Mouse (Mus musculus): ENCODE measurements at regions not wholly inside any gene's neighbourhood (a gene's known extent, or its start where the extent isn't known, plus 50 kb on each side); places are given as distances from the start of the nearest gene placed in this dataset.

GRCm38 (mm10) chr3:58166628-58167027, 247.9 kb upstream of the Tsc22d2 start:
- no peak overlapping the region; the same call in 1 of the 2 replicates for H3K27ac ChIP-seq (ENCODE audit: low read depth)
- peaks cover 10% of the 10 kb centered on the region; the same call in 1 of the 2 replicates for H3K4me1 ChIP-seq (replicated peaks; ENCODE audit: control insufficient read depth, insufficient read depth, low read length)
- no peaks in the 10 kb centered on the region for H3K9me3 ChIP-seq (ENCODE audit: control insufficient read depth, low read length)
- H3K9ac ChIP-seq (ENCODE audit: low read length): no peak overlapping the region
- H3K4me3 ChIP-seq (ENCODE audit: low read depth, low read length): no peak overlapping the region
- WGBS: 19% methylated on average over 2 of the region's 2 CpGs
- H3K27me3 ChIP-seq (replicated peaks; ENCODE audit: control insufficient read depth, insufficient read depth, low read length): no peaks in the 10 kb centered on the region
- no peaks in the 10 kb centered on the region for H3K36me3 ChIP-seq (ENCODE audit: control insufficient read depth, insufficient read depth, low read length)
- H3K4me2 ChIP-seq (ENCODE audit: low read length): no peak overlapping the region
- peak; percentile 69 for ATAC-seq (replicated peaks; ENCODE audit: low FRiP score, low TSS enrichment, low read depth)
- peak; percentile 77 for DNase-seq (ENCODE audit: low spot score)

GRCm38 (mm10) chr3:58167121-58167520, 247.4 kb upstream of the Tsc22d2 start:
- H3K27ac ChIP-seq (ENCODE audit: low read depth): no peak overlapping the region; the same call in 1 of the 2 replicates
- H3K36me3 ChIP-seq (ENCODE audit: control insufficient read depth, insufficient read depth, low read length): no peaks in the 10 kb centered on the region
- no peaks in the 10 kb centered on the region for H3K9me3 ChIP-seq (ENCODE audit: control insufficient read depth, low read length)
- WGBS: 51% methylated on average over 3 of the region's 3 CpGs
- H3K9ac ChIP-seq (ENCODE audit: low read length): no peak overlapping the region
- H3K27me3 ChIP-seq (replicated peaks; ENCODE audit: control insufficient read depth, insufficient read depth, low read length): no peaks in the 10 kb centered on the region
- DNase-seq (ENCODE audit: low spot score) (no peak), ATAC-seq (replicated peaks; ENCODE audit: low FRiP score, low TSS enrichment, low read depth) (no peak)
- H3K4me2 ChIP-seq (ENCODE audit: low read length): no peak overlapping the region
- peaks cover 10% of the 10 kb centered on the region; the same call in 1 of the 2 replicates for H3K4me1 ChIP-seq (replicated peaks; ENCODE audit: control insufficient read depth, insufficient read depth, low read length)
- H3K4me3 ChIP-seq (ENCODE audit: low read depth, low read length): no peak overlapping the region

GRCm38 (mm10) chr3:58167761-58168290, 246.7 kb upstream of the Tsc22d2 start:
- no peaks in the 10 kb centered on the region for H3K27me3 ChIP-seq (replicated peaks; ENCODE audit: control insufficient read depth, insufficient read depth, low read length)
- H3K27ac ChIP-seq (ENCODE audit: low read depth): no peak overlapping the region
- DNase-seq (ENCODE audit: low spot score): no peak

GRCm38 (mm10) chr3:58168522-58169185, 245.9 kb upstream of the Tsc22d2 start:
- H3K9me3 ChIP-seq (ENCODE audit: control insufficient read depth, low read length): no peaks in the 10 kb centered on the region
- 47% methylated on average over 14 of the region's 14 CpGs for WGBS
- H3K27me3 ChIP-seq (replicated peaks; ENCODE audit: control insufficient read depth, insufficient read depth, low read length): no peaks in the 10 kb centered on the region
- H3K27ac ChIP-seq (ENCODE audit: low read depth): no peak overlapping the region
- DNase-seq (ENCODE audit: low spot score) (peak; percentile 35), ATAC-seq (replicated peaks; ENCODE audit: low FRiP score, low TSS enrichment, low read depth) (no peak)
- H3K9ac ChIP-seq (ENCODE audit: low read length): no peak overlapping the region
- peaks cover 10% of the 10 kb centered on the region; the same call in 1 of the 2 replicates for H3K4me1 ChIP-seq (replicated peaks; ENCODE audit: control insufficient read depth, insufficient read depth, low read length)
- H3K4me3 ChIP-seq (ENCODE audit: low read depth, low read length): no peak overlapping the region
- H3K36me3 ChIP-seq (ENCODE audit: control insufficient read depth, insufficient read depth, low read length): no peaks in the 10 kb centered on the region
- H3K4me2 ChIP-seq (ENCODE audit: low read length): no peak overlapping the region

More at GRCm38 (mm10) chr3:58167761-58168290, 246.7 kb upstream of the Tsc22d2 start:
- no peak overlapping the region for H3K4me2 ChIP-seq (ENCODE audit: low read length)
- no peak overlapping the region for H3K4me3 ChIP-seq (ENCODE audit: low read depth, low read length)
- WGBS: 100% methylated on average over 1 of the region's 1 CpGs
- ATAC-seq (replicated peaks; ENCODE audit: low FRiP score, low TSS enrichment, low read depth): no peak
- no peak overlapping the region for H3K9ac ChIP-seq (ENCODE audit: low read length)
- H3K36me3 ChIP-seq (ENCODE audit: control insufficient read depth, insufficient read depth, low read length): no peaks in the 10 kb centered on the region
- H3K4me1 ChIP-seq (replicated peaks; ENCODE audit: control insufficient read depth, insufficient read depth, low read length): peaks cover 10% of the 10 kb centered on the region; the same call in 1 of the 2 replicates
- H3K9me3 ChIP-seq (ENCODE audit: control insufficient read depth, low read length): no peaks in the 10 kb centered on the region

- H3K4me2 ChIP-seq (ENCODE audit: low read length): no peak overlapping the region
- H3K27me3 ChIP-seq (replicated peaks; ENCODE audit: control insufficient read depth, insufficient read depth, low read length): no peaks in the 10 kb centered on the region
- peak; percentile 36 for DNase-seq (ENCODE audit: low spot score)
- ATAC-seq (replicated peaks; ENCODE audit: low FRiP score, low TSS enrichment, low read depth): no peak
- peaks cover 8% of the 10 kb centered on the region; the same call in 1 of the 2 replicates for H3K4me1 ChIP-seq (replicated peaks; ENCODE audit: control insufficient read depth, insufficient read depth, low read length)
- 89% methylated on average over 6 of the region's 6 CpGs for WGBS
- H3K4me3 ChIP-seq (ENCODE audit: low read depth, low read length): no peak overlapping the region
- no peak overlapping the region for H3K9ac ChIP-seq (ENCODE audit: low read length)
- H3K27ac ChIP-seq (ENCODE audit: low read depth): no peak overlapping the region
- no peaks in the 10 kb centered on the region for H3K9me3 ChIP-seq (ENCODE audit: control insufficient read depth, low read length)
- H3K36me3 ChIP-seq (ENCODE audit: control insufficient read depth, insufficient read depth, low read length): no peaks in the 10 kb centered on the region
Observed at GRCm38 (mm10) chr3:58169786-58170185, 244.7 kb upstream of the Tsc22d2 start.

GRCm38 (mm10) chr3:58172096-58172495, 242.4 kb upstream of the Tsc22d2 start:
- Histone ChIP-seq H3K4me1 (replicated peaks; ENCODE audit: control insufficient read depth, insufficient read depth, low read length) (0 out of 2 replicates have a peak, but pooled peaks cover 4% of the 10 kb centered on the region), H3K4me2 (ENCODE audit: low read length) (no peak overlapping the region), H3K27ac (ENCODE audit: low read depth) (no peak overlapping the region), H3K9ac (ENCODE audit: low read length) (no peak overlapping the region), H3K9me3 (ENCODE audit: control insufficient read depth, low read length) (no peaks in the 10 kb centered on the region), H3K4me3 (ENCODE audit: low read depth, low read length) (no peak overlapping the region), H3K27me3 (replicated peaks; ENCODE audit: control insufficient read depth, insufficient read depth, low read length) (no peaks in the 10 kb centered on the region), H3K36me3 (ENCODE audit: control insufficient read depth, insufficient read depth, low read length) (no peaks in the 10 kb centered on the region)
- 85% methylated on average over 5 of the region's 5 CpGs for WGBS
- ATAC-seq (replicated peaks; ENCODE audit: low FRiP score, low TSS enrichment, low read depth) (no peak), DNase-seq (ENCODE audit: low spot score) (peak; percentile 25)

GRCm38 (mm10) chr3:58173821-58174220, 240.7 kb upstream of the Tsc22d2 start:
- Histone ChIP-seq H3K27me3 (replicated peaks; ENCODE audit: control insufficient read depth, insufficient read depth, low read length) (no peaks in the 10 kb centered on the region), H3K27ac (ENCODE audit: low read depth) (no peak overlapping the region), H3K4me2 (ENCODE audit: low read length) (no peak overlapping the region), H3K4me3 (ENCODE audit: low read depth, low read length) (no peak overlapping the region), H3K9ac (ENCODE audit: low read length) (no peak overlapping the region), H3K4me1 (replicated peaks; ENCODE audit: control insufficient read depth, insufficient read depth, low read length) (0 out of 2 replicates have a peak, but pooled peaks cover under 1% of the 10 kb centered on the region), H3K36me3 (ENCODE audit: control insufficient read depth, insufficient read depth, low read length) (no peaks in the 10 kb centered on the region), H3K9me3 (ENCODE audit: control insufficient read depth, low read length) (no peaks in the 10 kb centered on the region)
- whole genome bisulfite sequencing: 86% methylated on average over 1 of the region's 1 CpGs
- DNase-seq (ENCODE audit: low spot score) (no peak), ATAC-seq (replicated peaks; ENCODE audit: low FRiP score, low TSS enrichment, low read depth) (no peak)

GRCm38 (mm10) chr3:58181715-58182114, 232.8 kb upstream of the Tsc22d2 start:
- H3K4me3 ChIP-seq (ENCODE audit: low read depth, low read length): no peak overlapping the region
- no peaks in the 10 kb centered on the region for H3K4me1 ChIP-seq (replicated peaks; ENCODE audit: control insufficient read depth, insufficient read depth, low read length)
- H3K36me3 ChIP-seq (ENCODE audit: control insufficient read depth, insufficient read depth, low read length): no peaks in the 10 kb centered on the region
- DNase-seq (ENCODE audit: low spot score) (no peak), ATAC-seq (replicated peaks; ENCODE audit: low FRiP score, low TSS enrichment, low read depth) (no peak)
- no peak overlapping the region for H3K4me2 ChIP-seq (ENCODE audit: low read length)
- no peak overlapping the region for H3K27ac ChIP-seq (ENCODE audit: low read depth)
- H3K9me3 ChIP-seq (ENCODE audit: control insufficient read depth, low read length): no peaks in the 10 kb centered on the region
- no peaks in the 10 kb centered on the region for H3K27me3 ChIP-seq (replicated peaks; ENCODE audit: control insufficient read depth, insufficient read depth, low read length)
- H3K9ac ChIP-seq (ENCODE audit: low read length): no peak overlapping the region
- 57% methylated on average over 3 of the region's 3 CpGs for WGBS

- Histone ChIP-seq H3K4me1 (replicated peaks; ENCODE audit: control insufficient read depth, insufficient read depth, low read length) (no peaks in the 10 kb centered on the region), H3K9ac (ENCODE audit: low read length) (no peak overlapping the region), H3K27me3 (replicated peaks; ENCODE audit: control insufficient read depth, insufficient read depth, low read length) (no peaks in the 10 kb centered on the region), H3K27ac (ENCODE audit: low read depth) (no peak overlapping the region), H3K4me2 (ENCODE audit: low read length) (no peak overlapping the region), H3K36me3 (ENCODE audit: control insufficient read depth, insufficient read depth, low read length) (no peaks in the 10 kb centered on the region), H3K4me3 (ENCODE audit: low read depth, low read length) (no peak overlapping the region), H3K9me3 (ENCODE audit: control insufficient read depth, low read length) (no peaks in the 10 kb centered on the region)
- no peak for ATAC-seq (replicated peaks; ENCODE audit: low FRiP score, low TSS enrichment, low read depth)
- WGBS: 68% methylated on average over 4 of the region's 4 CpGs
- no peak for DNase-seq (ENCODE audit: low spot score)
Observed at GRCm38 (mm10) chr3:58182299-58182698, 232.2 kb upstream of the Tsc22d2 start.

Data from intestine, embryonic 14.5 days (tissue).